Mouse (Mus musculus) midbrain, embryonic 10.5 days (tissue): ENCODE data around the gene Spdya. TPM values are rescaled to one million over a fixed set of nuclear protein-coding genes. Genes with fewer than 3 reads are reported as not detected.

Experiments used
- polyA plus RNA-seq: library from polyadenylated mRNA; unstranded; fragments of >200 nt; fragmentation: Nextera tagmentation; extraction: Ambion mirVana; gene quantifications from 2 replicates; pipeline ENCODE4 v1.2.1, GENCODE M21; 2016

Spdya gene
- polyA plus RNA-seq, 1 experiment from 2014 or later, result 1.2 TPM

Other genes with a start within 250 kb of the Spdya start
- 19.1 and 22.6 TPM in 2 replicates for gene Emilin2, start 240.1 kb upstream of the Spdya start, polyA plus RNA-seq
- 4.8 and 4.9 TPM in 2 replicates for gene Gm4707, start 92.1 kb upstream of the Spdya start, polyA plus RNA-seq
- gene Smchd1, start 76.7 kb upstream of the Spdya start, polyA plus RNA-seq, result 71.1 and 72.8 TPM in 2 replicates
- 65.6 and 66.2 TPM in 2 replicates for gene Ndc80, start 25.2 kb upstream of the Spdya start, polyA plus RNA-seq
- gene Wdr43, start 63.8 kb downstream of the Spdya start, polyA plus RNA-seq, result 92.7 and 102 TPM in 2 replicates
- not detected in 2 replicates for gene Togaram2, start 121.2 kb downstream of the Spdya start, polyA plus RNA-seq
- gene Pcare, start 200.8 kb downstream of the Spdya start, polyA plus RNA-seq, result not detected in 2 replicates
- 4.4 and 4.5 TPM in 2 replicates for gene Clip4, start 216.4 kb downstream of the Spdya start, polyA plus RNA-seq